Mouse (Mus musculus) testis, adult 2 months (tissue): ENCODE measurements around the gene Csad.

ENCODE experiments used
- CTCF ChIP-seq: fragments of 200-500 bp; IDR thresholded peaks from 2 replicates; pipeline ENCODE4 v1.5.1; 2012; ENCODE audit warnings: low read depth, mild to moderate bottlenecking, inconsistent platforms, low read length, moderate library complexity; ENCODE audit not compliant: control insufficient read depth, insufficient read depth, insufficient replicate concordance
- POLR2A ChIP-seq: fragments of 200-500 bp; IDR thresholded peaks from 2 replicates; pipeline ENCODE4 v1.6.1; 2012; ENCODE audit warnings: low read depth, mild to moderate bottlenecking, inconsistent platforms, low read length, moderate library complexity; ENCODE audit not compliant: control insufficient read depth

DNA sequence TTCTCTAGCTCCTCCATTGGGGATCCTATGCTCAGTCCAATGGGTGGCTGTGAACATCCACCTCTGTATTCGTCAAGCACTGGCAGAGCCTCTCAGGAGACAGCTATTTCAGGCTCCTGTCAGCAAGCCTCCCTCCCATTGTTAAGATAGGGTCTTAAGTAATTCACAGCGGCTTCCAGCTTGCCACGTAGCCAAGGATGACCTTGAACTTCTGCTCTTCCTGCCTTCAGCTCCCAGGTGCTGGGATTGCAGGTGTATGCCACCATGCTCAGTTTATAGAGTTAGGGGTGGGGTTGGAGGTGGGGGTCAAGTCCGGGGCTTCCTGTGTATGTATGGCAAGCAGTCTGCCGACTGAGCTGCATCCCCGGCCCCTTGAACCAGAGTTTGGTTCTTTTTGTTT, 7.4 kb upstream of the Csad start:
- TF ChIP-seq CTCF (no peak), POLR2A (no peak)
